Mouse (Mus musculus) gastrocnemius, postnatal 10 days (tissue): ENCODE results near the gene Birc6. TPM values are rescaled to one million over a fixed set of nuclear protein-coding genes. Genes with fewer than 3 reads are reported as not detected.

ENCODE experiments used
- DNase-seq: peaks from one replicate; pipeline ENCODE4 v3.0.0; 2021; ENCODE audit warnings: mixed read lengths
- long read RNA-seq, 2 experiments: library from polyadenylated mRNA; stranded (forward); transcript quantifications; one replicate each; pipeline ENCODE4 v2.0.0; 2021
- total RNA-seq, 2 experiments: library from RNA; stranded (reverse); gene quantifications; 2 replicates each; pipeline ENCODE4 v1.2.3; 2021

Birc6 gene
- 10 to 100 TPM; 64.3 to 77.7 TPM for total RNA-seq
- long read RNA-seq, experiment 1, partial matches to known transcripts, result 1 of 2 reads
- long read RNA-seq, experiment 1, other reads (novel, unspliced or antisense), result 1 of 2 reads
- long read RNA-seq, experiment 2, partial matches to known transcripts, result 1 of 1 reads
- long read RNA-seq, experiment 2, other reads (novel, unspliced or antisense), result 0 of 1 reads

- DNase-seq, result peak; percentile 100
Measured at GRCm38 (mm10) chr17:74527729-74528607, at the start of gene Birc6. TSS of gene Birc6 (plus strand) at chr17:74528295.

DNA sequence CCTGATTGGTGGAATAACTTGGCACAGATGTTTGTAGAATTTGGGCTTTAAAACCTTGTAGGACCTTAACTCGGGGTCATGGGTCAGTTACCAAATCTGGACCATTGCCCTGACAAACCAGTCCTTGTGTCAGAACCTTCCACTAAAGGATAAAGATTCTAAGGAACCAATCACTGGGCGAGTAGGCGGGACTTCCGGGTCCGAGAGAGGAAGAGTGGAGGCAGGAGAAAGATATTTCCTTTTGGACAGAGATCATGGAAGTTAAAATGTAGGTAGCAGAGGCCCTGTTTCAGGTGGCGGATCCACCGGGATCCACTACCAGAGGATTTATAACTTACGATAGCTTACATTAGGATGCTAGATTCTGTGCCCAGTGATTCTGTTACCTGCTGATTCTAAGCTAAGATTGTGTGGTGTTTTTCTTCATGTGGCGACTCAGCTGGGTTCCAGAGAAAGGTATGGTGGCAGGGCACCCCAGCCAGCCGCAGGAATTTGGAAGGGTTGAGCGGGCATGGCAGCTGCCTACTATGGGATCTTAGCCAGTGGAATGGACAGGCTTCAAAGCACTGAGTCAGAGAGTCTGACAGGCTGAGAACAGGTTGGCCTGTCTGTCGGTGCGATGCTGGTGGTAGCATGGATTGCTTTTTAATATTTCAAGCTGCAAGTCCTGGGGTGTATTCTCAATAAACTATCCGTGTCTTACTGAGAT is 47.6 kb upstream of the Birc6 start:
- no peak for DNase-seq

DNA sequence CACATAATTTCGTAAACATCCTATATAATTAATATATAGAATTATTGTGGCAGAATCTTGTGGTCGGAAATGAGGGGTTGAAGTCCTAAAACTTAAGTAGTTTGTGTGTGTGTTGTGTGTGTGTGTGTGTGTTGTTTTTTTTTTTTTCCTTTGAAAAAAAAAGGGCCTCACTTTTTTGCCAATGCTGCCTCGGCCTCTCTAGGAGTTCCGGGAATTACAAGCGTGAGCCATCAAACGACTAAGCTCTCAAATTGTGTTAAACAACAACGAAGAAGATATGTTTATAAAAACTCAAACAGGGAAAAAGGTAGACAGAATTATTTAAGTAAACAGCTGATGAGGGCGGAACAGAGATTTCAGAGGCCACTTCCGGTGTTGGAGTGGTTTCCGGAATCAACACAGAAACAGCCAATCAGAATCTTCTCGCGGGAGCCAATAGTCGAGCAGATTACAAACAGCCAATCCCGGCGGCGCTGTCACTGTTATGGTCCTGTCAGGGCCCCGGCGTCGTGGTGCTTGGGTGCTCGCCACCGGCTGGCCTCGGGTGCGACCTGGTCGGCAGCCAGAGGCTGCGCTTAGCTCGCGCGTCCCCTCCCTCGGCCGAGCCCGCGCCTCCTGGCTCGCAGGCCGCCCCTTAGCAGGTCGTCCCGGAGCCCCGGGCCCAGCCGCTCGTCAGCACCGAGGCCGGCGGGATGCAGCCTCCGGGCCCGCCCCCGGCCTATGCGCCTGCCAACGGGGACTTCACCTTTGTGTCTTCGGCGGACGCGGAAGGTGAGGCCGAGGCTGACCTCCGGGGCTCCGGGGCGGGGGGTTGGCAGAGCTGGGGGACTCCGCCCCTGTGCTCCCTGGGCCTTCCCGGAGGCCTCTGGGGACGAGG is 38.8 kb upstream of the Birc6 start, which contains the start of gene Yipf4:
TSS of gene Yipf4 (plus strand) at position 470 of the 877 bp plus-strand sequence.
- DNase-seq, result peak; percentile 94

- DNase-seq, result no peak
Measured at GRCm38 (mm10) chr17:74489901-74490220, 38.2 kb upstream of the Birc6 start.

DNA sequence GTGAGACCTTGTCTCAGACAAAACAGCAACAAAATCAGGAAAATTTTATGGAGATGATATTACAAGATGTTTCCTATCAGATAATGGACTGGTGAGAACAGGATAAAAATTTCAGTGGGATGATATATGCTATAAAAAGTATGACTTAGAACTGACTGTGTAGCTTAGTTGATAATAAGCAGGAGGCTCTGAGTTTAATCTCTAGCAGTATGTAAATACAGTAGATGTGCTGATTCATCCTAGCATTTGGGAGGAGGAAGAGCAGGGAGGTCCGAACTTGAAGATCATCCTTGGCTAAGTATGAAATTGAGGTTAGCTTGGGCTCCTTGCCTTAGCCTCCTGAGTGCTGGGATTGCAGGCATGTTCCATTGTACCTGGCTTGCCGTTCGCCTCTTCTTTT is 36.5 kb upstream of the Birc6 start:
- no peak for DNase-seq

DNA sequence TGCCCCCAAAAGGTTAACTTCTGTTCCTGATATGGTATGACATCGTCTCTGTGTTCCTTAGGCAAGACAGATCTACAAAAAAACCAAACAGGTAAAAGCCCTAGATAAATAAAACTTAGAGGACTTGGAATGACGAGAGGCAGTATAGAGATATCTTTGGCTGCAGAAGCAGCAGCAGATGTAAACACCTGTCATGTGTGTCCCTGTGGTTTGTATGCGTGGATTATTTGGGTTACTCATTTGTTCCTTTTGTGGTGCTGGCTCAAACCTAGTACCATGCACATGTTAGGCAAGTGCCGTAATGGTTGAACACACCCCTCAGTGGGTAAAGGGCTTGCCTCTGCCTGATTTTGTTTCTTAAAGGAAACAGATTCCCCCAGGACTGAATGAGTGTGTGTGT is 27.9 kb upstream of the Birc6 start:
- no peak for DNase-seq

DNA sequence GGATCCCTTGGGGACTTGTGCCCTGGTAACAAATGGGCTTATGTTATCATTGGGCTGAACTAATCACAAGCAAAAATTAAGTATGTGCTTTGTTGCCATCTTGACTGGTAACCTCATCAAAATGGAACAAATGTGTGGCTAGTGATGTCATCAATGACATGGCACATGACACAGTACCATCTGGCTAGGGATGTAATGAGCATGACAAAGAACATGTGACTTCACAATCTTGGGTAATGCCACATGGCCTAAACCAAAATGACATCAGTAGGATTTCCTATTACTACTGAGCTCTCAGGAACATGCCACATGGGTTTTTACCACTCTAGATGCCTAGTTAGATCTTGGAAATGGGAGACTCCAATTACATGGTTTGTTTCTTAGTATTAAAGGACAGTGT is 27.0 kb upstream of the Birc6 start:
- DNase-seq, result no peak

- DNase-seq, result no peak
Measured at GRCm38 (mm10) chr17:74507934-74508333, 20.2 kb upstream of the Birc6 start.

- no peak for DNase-seq
Measured at GRCm38 (mm10) chr17:74508600-74508999, 19.5 kb upstream of the Birc6 start.

DNA sequence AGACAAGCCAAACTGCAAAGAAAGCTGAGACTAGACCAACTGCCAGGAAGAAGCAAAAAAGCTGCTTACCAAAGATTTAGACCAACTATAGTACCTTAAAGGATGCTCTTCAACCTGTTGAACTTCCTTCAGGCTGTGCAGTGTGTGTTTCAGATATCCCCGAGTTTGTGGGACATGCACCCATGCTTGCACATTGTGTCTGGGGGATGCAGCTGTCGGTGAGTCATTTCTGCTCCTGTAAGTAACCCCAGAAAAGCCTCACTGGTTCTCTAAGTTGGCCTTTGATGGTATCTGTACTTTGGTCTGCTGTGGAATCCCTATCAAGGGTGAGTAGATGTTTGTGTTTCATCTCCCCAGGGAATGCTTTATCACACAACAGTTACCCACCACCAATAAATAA is 15.8 kb upstream of the Birc6 start:
- DNase-seq, result no peak

DNA sequence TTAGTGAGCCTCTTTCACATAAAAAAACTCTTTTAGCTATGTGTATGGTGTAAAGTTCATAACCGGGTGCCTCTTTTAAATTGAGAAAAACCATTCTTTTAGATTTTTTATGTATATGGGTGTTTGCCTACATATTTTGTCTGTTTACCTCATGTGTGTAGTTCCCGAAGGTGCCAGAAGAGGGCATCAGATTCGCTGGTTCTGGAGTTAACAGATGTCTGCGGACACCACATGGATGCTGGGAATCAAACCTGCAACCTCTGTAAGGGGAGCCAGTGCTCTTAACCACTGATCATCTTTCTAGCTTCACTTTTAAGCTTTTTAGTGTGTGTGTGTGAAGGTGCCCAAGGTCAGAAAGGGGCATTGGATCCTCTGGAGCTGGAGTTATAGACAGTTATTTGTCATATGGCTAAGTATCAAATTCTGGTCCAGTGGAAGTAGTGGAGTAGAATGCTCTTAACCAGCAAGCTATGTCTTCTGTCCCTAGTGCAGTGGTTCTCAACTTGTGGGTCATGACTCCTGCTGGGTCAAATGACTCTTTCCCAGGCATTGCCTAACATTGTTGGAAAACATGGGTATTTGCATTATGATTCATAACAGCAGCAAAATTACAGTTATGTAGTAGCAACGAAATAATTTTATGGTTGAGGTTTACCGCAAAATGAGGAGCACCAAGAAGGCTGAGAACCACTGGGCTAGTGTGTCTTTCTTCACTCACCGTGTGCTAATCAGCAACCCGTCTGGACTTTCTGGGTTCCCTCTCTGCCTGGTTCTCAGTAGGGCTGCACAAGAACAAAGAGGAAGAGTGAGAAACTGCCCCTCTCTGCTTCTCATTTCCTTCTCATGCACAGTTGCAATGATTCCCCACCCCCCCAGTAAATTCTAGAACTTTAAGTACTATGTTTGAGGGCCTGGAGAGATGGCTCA is 5.0 kb upstream of the Birc6 start:
- DNase-seq, result no peak

- DNase-seq, result no peak
Measured at GRCm38 (mm10) chr17:74526117-74526516, 2.0 kb upstream of the Birc6 start.

DNA sequence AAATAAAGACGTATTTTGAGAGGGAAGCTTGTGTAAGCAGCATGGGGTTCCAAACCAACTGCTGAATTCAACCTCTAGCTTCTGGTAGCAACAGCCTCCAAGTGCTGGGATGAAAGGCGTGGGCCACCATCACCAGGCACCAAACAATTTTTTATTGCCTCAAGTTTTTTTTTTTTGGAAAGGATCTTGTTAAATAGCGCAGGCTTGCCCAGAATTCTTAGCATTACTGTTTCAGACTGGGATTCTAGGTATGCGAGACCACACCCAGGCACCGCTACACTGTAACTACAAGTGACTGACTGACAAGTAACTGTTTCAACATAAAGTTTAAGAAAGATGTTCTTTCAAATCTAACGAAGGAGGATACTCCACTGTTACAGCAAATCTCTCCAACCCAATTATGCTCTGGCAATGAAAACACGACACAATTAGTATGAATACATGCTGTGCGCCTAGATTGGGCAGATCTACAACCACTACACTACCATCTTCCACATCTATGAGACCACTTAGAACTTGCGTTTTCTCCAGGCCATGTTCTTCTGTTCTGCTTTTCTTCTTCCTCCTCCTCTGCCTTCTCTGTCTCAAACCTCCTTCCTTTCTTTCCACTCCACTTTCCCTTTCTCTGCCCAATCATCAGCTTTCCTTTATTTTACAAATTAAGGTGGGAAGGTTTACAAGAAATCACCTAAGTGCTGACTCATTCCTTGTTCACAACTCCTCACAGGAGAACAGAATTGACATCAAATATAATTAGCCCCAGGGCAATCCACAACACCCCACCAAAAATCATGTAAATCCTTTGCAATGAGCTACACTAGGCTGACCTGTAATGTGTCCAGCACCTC is 1.1 kb upstream of the Birc6 start:
- DNase-seq, result no peak

GRCm38 (mm10) chr17:74528648-74529532 is 795 bp downstream of the Birc6 start:
- DNase-seq, result peak; percentile 44

DNA sequence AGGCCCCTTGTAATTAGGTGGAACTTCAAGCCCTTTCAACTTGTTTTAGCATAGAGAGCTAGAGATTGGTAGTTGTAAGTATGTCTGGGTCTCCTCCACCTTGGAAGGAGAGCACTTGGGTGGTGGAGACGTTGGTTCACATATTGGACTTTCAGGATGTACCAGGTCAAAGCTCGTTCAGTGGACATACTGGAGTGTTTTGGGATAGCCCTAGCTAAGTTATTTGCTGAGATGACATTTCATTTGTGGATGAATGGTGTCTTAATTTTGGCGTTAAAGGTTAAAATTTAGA is 1.4 kb downstream of the Birc6 start:
- no peak for DNase-seq

- DNase-seq, result no peak
Measured at GRCm38 (mm10) chr17:74534971-74535370, 6.9 kb downstream of the Birc6 start.

- DNase-seq, result no peak
Measured at GRCm38 (mm10) chr17:74537526-74537925, 9.4 kb downstream of the Birc6 start.

DNA sequence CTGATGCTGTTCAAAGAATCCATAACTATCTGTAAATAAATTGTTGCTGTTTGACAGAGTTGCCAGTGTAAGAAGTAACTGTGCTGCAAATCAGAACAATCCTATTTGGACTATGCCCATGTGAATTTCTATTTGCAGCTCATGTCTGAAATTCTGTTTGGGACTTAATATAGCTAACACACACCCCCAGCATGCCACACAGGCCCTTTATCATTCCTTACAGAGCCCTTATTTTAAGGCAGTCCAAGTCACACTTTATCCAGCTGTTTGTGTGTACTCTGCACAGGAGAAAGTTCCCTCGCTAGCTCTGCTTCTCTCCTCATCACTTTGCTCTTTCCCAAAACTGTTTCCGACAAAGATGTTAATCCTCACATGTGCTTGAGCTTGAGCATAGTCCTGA is 15.5 kb downstream of the Birc6 start:
- DNase-seq, result no peak

DNA sequence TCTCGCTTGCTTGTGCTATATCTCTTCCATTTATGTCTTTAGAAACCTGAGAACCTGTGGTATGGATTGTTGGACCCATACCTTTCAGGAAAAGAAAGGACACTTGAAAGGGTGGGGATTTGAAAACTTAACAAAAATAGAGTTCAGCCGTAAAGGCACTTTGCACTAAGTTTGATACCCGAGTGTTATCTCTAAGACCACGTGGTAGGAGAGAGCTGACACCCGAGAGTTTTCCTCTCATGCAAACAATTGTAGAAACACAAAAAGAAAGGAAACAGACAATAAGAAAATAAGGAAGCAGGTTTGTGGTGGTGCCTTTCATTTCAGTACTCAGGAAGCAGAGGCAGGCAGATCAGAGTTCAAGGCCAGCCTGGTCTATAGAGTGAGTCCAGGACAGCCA is 26.0 kb downstream of the Birc6 start:
- no peak for DNase-seq
